Mouse (Mus musculus) layer of hippocampus, adult 18-20 months (tissue): ENCODE measurements around the gene Abca17. TPM values are rescaled to one million over a fixed set of nuclear protein-coding genes. Genes with fewer than 3 reads are reported as not detected.

Experiments
- DNase-seq, 2 experiments: peaks; one replicate each; pipeline ENCODE4 v3.0.0; 2022; ENCODE audit warnings: low spot score in 2 of 2
- long read RNA-seq: library from polyadenylated mRNA; stranded (forward); transcript quantifications from one replicate; pipeline ENCODE4 v2.0.0, GENCODE M21; 2021
- total RNA-seq, 2 experiments: library from RNA; stranded (reverse); gene quantifications; 2 replicates each; pipeline ENCODE4 v1.2.3; 2021

Abca17 gene
- under 1 TPM; 0.51 to 0.92 TPM for total RNA-seq
- long read RNA-seq, result 0 reads

DNA sequence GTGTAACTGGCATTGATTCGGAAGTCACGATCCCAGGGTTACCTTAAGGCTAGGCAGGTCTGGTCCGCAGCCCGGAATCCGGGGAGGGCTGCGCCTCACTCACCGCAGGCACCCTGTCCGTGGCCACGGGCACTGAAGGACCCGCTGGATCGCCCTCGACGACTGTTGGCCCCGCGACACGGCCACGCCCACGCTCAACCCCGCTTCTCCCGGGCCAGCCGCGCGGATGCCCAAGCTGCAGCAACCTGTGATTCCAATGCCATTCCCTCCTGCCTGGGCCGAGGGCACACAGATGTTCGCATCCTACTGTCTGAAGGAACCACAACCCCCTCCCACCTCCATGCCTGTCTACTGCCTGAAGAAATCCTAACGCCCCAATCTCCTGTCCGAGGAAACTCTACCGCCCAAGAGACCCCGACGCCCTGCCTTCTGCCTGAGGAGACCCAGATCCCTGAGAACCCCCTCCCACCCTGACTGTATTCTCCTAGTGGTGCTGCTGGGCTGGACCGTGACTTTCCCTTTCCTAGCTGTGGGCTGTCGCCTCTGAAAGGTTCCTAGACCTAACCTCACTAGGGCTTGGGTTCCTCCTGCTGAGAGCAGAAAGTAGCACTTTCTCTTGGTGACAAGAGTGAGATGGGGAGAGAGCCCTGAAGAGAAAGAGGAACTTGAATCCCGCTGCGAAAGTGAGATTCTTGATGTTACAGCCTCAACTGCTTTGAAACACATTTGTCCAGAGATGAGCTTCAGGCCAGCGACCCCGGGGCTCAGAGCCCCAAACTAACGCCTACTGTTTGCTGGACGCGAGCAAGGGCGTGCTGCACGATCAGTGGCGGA, at the start of gene Abca17:
Abca17 (minus strand) TSS at position 143 of the 834 bp plus-strand sequence.
- no peak for DNase-seq

GRCm38 (mm10) chr17:24394456-24394855, 43.6 kb upstream of the Abca17 start:
- no peak for DNase-seq

DNA sequence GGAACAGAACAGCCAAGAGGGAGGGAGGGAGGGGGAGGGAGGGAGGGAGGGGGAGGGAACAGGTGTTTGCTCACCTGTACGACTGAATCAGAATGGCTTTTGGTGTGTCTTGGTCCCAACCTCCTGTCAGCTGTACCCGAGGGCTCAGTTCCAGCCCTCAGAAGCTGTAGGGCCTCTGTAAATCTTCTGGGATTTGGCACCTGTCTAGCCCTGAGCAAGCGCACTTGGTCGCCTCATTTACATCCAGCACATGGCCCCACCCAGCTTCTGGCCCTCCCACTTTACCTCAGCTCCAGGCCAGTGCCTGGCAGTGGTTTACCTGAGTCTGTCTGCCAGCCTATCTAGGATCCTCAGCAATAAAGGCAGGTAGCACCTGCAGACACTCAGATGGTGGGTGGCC, 42.7 kb upstream of the Abca17 start:
- no peak for DNase-seq

GRCm38 (mm10) chr17:24391149-24391548, 40.3 kb upstream of the Abca17 start:
- DNase-seq, result no peak

- peak in 1 of 2 experiments; percentile 65 for DNase-seq
Observed at GRCm38 (mm10) chr17:24389865-24390264, 39.0 kb upstream of the Abca17 start.

DNA sequence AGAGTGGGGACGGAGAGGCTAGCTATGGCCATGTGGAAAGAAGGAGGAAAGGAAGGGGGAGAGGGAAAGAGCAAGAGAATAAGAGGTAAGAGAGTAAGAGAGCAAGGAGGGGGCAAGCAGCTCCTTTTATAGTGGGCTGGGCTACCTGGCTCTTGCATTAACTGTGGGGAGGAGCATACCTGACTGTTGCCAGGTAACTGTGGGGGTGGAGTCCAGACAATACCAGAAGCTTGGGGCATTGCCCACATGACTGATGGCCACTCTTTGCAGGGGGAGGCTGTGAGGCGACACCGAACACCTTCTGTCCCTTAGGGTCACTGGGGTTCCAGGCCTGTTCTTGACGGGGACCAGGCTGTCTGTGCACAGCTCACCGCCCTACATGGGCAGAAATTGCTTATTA, 37.8 kb upstream of the Abca17 start:
- DNase-seq, result no peak

GRCm38 (mm10) chr17:24383789-24384188, 32.9 kb upstream of the Abca17 start:
- DNase-seq, result no peak

DNA sequence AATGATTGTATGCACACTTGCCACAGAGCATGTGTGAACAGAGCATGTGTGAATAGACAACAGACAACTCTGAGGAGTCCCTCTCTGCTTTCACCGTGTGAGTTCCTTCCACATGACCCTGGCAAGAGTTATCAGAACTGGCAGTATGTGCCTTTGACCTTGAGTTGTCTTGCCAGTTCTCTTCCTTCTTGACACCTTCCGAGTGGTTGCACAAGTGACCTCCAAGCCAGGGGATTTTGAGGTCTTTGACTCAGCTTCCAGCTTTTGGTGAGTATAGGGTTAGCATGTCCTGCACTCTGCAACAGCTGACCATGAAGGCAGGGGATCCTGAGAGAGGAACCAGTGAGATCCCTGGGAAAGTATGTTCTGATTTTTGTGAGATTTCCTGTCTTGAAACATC, 27.6 kb upstream of the Abca17 start:
- DNase-seq, result no peak

DNA sequence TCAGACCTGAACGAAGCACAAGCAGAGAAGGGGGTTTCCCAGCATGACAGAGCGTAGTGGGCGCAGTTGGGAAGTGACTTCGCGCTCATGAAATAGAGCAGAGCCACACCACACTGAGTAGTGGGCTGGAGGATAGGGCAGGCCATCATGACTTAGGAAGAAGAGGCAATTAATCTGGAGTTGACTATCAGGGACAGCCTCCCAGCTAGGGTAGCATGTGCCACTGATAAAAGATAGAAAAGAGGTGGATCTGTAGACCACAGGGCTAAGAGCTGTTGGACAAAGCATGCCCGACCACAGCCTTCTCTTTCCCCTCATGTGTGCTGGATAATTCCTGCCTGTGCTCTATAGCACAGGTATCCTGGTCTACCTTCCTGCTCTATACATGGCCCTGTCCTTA, 25.0 kb upstream of the Abca17 start:
- no peak for DNase-seq

DNA sequence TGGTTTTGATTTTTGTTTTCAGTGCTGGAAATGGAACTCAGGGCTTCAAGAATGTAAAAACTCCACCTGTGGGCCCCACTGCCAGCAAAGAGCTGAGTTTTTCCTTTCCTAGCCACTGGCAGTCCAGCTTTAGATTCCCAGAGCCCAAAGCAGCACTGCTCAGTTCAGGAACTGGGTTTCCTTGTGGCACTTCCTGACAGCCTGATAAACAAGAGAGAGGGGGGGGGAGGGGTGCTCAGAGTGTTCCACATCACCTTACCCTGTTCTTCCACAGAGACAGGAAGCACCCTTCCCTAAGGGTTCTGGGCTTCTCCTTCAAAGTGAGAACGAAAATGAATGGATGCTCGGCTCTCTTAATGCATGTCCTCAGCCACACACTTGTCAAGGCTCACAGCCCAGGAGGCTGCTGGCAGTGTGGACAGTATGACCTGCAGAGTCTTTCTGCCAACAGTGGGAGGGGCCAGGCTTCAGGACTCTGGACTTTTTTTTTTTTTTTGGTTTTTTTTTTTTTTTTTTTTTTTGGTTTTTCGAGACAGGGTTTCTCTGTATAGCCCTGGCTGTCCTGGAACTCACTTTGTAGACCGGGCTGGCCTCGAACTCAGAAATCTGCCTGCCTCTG, 24.3 kb upstream of the Abca17 start:
- no peak for DNase-seq

DNA sequence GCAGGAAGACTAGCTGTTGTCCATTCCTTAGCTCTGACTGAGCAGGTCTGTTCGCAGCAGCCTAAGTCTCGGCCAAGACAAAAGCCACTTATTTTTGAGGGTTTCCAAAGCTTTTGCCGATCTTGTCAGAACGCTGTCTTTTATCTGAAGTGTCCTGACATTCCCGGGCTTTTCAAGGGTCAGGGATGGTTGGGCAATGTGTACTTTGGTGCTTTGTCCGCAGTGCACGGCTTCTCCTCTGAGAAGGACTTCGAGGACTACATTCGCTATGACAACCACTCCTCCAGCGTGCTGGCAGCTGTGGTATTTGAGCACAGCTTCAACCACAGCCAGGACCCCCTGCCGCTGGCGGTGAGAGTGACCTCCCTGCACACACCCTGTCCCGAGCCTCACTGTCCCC, 15.0 kb upstream of the Abca17 start:
- DNase-seq, result no peak

- no peak for DNase-seq
Observed at GRCm38 (mm10) chr17:24364461-24364860, 13.6 kb upstream of the Abca17 start.

DNA sequence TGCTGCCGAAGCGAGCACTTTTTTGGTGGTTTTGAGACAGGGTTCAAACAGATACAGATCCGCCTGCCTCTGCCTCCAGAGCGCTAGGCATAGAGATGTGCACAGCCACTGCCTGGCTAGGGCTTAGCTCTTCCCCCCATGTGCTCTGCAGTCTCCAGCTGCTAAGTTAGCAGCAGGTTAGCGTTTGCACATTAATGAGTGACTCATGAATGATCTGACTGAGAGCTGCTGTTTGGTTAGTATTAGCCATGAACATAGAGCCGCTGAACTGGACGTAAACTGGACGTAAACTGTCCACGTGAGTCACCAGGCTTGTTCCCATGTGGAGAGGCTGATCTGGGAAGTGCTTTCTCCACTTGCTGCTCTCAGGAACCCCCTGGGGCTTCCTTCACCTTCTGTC, 11.7 kb upstream of the Abca17 start:
- DNase-seq, result no peak

GRCm38 (mm10) chr17:24361291-24361690, 10.4 kb upstream of the Abca17 start:
- DNase-seq, result no peak

DNA sequence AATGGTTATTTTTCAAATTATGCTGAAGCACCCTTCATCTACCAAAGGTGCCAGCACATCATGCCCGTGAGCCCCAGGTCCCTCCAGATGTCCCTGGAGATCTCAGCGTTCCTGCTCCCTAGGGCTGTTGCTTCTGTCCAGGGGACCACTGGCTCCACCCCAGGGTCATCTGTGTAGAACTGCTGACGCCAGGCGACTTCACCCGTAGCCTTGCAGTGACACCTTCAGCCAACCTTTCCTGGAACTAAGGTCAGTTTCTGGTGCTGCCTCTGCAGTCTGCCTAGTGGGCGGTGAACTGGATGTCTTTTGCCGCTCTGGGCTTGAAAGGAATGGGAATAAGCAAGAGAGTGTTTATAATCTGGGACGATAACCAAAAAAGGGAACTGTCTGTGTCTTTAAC, 10.0 kb upstream of the Abca17 start:
- no peak for DNase-seq

DNA sequence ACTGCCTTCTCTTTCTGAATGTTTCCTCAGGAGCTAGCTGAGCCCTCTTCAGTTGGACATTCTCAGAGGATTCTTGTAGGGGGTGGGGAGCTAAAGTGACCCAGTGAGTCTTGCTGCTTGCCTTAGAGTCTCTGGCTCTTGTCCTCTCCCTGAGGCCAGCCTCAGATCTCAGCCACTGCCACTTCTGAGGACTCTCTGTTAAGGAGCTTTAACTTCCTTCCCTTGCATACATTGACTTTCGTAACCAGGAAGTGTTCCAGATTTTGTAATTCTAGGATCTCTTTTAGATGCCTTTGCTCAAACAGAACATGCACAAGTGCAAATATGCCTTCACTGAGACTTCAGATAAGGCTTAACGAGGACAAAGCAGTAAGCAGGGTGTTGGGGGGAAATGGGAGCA, 9.0 kb upstream of the Abca17 start:
- DNase-seq, result no peak

GRCm38 (mm10) chr17:24359006-24359405, 8.1 kb upstream of the Abca17 start:
- DNase-seq, result no peak

DNA sequence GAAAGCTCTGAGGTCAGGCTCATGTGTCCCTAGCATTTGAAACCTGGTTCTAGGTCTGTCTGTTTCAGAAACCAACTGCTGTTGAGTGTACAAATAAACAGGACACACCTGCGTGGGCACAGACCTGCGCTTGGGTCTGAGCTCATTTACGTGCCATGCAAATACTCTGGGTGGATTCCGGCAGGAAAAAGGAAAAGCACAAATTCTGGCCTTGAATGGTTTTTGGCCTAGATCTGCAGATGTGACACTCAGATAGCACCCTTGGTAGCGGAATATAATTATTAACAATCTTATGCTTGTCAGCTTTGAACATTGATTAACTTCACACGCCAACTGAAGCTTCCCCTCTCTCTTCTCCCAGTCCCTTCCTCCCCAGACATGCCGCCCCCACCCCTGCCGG, 4.4 kb upstream of the Abca17 start:
- no peak for DNase-seq

- DNase-seq, result no peak
Observed at GRCm38 (mm10) chr17:24353960-24354359, 3.1 kb upstream of the Abca17 start.

GRCm38 (mm10) chr17:24352370-24353194, 1.7 kb upstream of the Abca17 start:
- DNase-seq, result no peak

DNA sequence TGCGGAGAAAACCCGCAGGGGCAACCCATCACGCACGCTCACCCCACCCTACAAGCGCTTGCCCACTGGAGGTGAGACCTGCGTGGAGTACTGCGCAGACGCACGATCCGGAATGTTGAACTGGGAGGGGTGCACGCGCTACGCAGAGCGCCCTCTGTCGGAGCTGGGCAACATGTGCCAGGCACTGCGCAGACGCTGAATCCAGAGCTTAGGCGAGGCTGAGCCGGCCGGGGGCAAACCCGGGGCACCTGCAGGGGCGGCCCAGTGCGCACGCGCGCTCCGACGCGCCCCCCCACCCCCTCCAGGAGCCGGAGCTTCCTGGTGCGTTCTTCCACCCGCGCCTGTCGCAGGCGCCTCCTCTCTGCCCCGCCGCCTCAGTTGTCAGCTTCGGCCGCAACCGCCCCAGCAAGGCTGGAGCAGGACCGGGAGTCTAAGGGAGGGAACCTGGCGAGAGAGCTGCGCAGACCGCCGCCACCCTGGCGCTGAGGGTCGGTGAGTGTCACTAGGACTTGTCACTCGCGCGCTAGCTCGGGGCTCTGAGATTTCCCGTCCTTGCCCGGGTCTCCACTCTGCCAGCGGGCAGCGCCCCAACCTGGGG, 991 bp upstream of the Abca17 start, which contains the start of gene Abca3:
Abca3 (plus strand) TSS at position 191 of the 598 bp plus-strand sequence.
- peak; percentile 97 to 98 for DNase-seq
